Mouse (Mus musculus): ENCODE measurements around the gene Lingo4. TPM values are rescaled to one million over a fixed set of nuclear protein-coding genes. Genes with fewer than 3 reads are reported as not detected.

Gene Lingo4
- total RNA-seq, 2 experiments from 2014 or later, result 0.72 to 0.97 TPM

- no peak for DNase-seq (ENCODE audit: low spot score in 2 of 2)
- intact Hi-C loops (cut with DNase I), result no loop called here
These were observed 16.0 kb upstream of the Lingo4 start for GRCm38 (mm10) chr3:94382308-94382707.

- DNase-seq (ENCODE audit: low spot score in 2 of 2), result no peak
- intact Hi-C loops (cut with DNase I), result no loop called here
These were observed 14.8 kb upstream of the Lingo4 start for GRCm38 (mm10) chr3:94383476-94383875.

GRCm38 (mm10) chr3:94386671-94387070 is 11.6 kb upstream of the Lingo4 start:
- no peak for DNase-seq (ENCODE audit: low spot score in 2 of 2)
- intact Hi-C loops (cut with DNase I), result no loop called here

GRCm38 (mm10) chr3:94387391-94387790 is 10.9 kb upstream of the Lingo4 start:
- intact Hi-C loops (cut with DNase I), result no loop called here
- DNase-seq (ENCODE audit: low spot score in 2 of 2), result no peak

- DNase-seq (ENCODE audit: low spot score in 2 of 2), result no peak
- intact Hi-C loops (cut with DNase I), result no loop called here
These were observed 10.3 kb upstream of the Lingo4 start for GRCm38 (mm10) chr3:94388047-94388446.

GRCm38 (mm10) chr3:94389420-94389819 is 8.9 kb upstream of the Lingo4 start:
- DNase-seq (ENCODE audit: low spot score in 2 of 2), result no peak
- intact Hi-C loops (cut with DNase I), result no loop called here

- DNase-seq (ENCODE audit: low spot score in 2 of 2), result no peak
These were observed 7.3 kb upstream of the Lingo4 start for GRCm38 (mm10) chr3:94391001-94391400.

GRCm38 (mm10) chr3:94392128-94392527 is 6.2 kb upstream of the Lingo4 start:
- no peak for DNase-seq (ENCODE audit: low spot score in 2 of 2)
- intact Hi-C loops (cut with DNase I), result no loop called here

More at GRCm38 (mm10) chr3:94391001-94391400, 7.3 kb upstream of the Lingo4 start:
- intact Hi-C loops (cut with DNase I), result no loop called here

GRCm38 (mm10) chr3:94393049-94393448 is 5.3 kb upstream of the Lingo4 start:
- intact Hi-C loops (cut with DNase I), result no loop called here
- DNase-seq (ENCODE audit: low spot score in 2 of 2), result no peak

GRCm38 (mm10) chr3:94396336-94396735 is 2.0 kb upstream of the Lingo4 start:
- no peak for DNase-seq (ENCODE audit: low spot score in 2 of 2)
- intact Hi-C loops (cut with DNase I), result no loop called here

- intact Hi-C loops (cut with DNase I), result no loop called here
- no peak for DNase-seq (ENCODE audit: low spot score in 2 of 2)
These were observed 1.5 kb upstream of the Lingo4 start for GRCm38 (mm10) chr3:94396851-94397250.

GRCm38 (mm10) chr3:94398943-94399481 is 695 bp downstream of the Lingo4 start:
- peak in 1 of 2 experiments; percentile 21 for DNase-seq (ENCODE audit: low spot score in 2 of 2)
- intact Hi-C loops (cut with DNase I), result no loop called here

- intact Hi-C loops (cut with DNase I), result no loop called here
- no peak for DNase-seq (ENCODE audit: low spot score in 2 of 2)
These were observed 1.5 kb downstream of the Lingo4 start for GRCm38 (mm10) chr3:94399663-94400310.

GRCm38 (mm10) chr3:94402451-94402850 is 4.1 kb downstream of the Lingo4 start:
- DNase-seq (ENCODE audit: low spot score in 2 of 2), result no peak
- intact Hi-C loops (cut with DNase I), result no loop called here

GRCm38 (mm10) chr3:94404366-94405054 is 6.2 kb downstream of the Lingo4 start:
- peak; percentile 35 to 40 for DNase-seq (ENCODE audit: low spot score in 2 of 2)

GRCm38 (mm10) chr3:94405561-94405960 is 7.2 kb downstream of the Lingo4 start:
- intact Hi-C loops (cut with DNase I), result no loop called here
- DNase-seq (ENCODE audit: low spot score in 2 of 2), result no peak

More at GRCm38 (mm10) chr3:94404366-94405054, 6.2 kb downstream of the Lingo4 start:
- intact Hi-C loops (cut with DNase I), result no loop called here

- intact Hi-C loops (cut with DNase I), result loop anchor here (5.0 kb wide), 1 partner anchor 45 kb away; no protein-coding TSS in a partner anchor
- no peak for DNase-seq (ENCODE audit: low spot score in 2 of 2)
These were observed 14.2 kb downstream of the Lingo4 start for GRCm38 (mm10) chr3:94412530-94412929.

GRCm38 (mm10) chr3:94413031-94413679 is 14.8 kb downstream of the Lingo4 start, which contains the start of gene Tdrkh:
Gene Tdrkh (plus strand): TSS chr3:94413273.
- peak; percentile 97 to 98 for DNase-seq (ENCODE audit: low spot score in 2 of 2)
- intact Hi-C loops (cut with DNase I), result loop anchor here (5.0 kb wide), 1 partner anchor 46 kb away; no protein-coding TSS in a partner anchor

GRCm38 (mm10) chr3:94430980-94431379 is 32.7 kb downstream of the Lingo4 start:
- DNase-seq (ENCODE audit: low spot score in 2 of 2), result no peak
- intact Hi-C loops (cut with DNase I), result no loop called here

- intact Hi-C loops (cut with DNase I), result no loop called here
- DNase-seq (ENCODE audit: low spot score in 2 of 2), result no peak
These were observed 36.0 kb downstream of the Lingo4 start for GRCm38 (mm10) chr3:94434305-94434704.
